Mouse (Mus musculus) liver, embryonic 18 days (tissue): ENCODE data around the gene Sfi1. TPM values are rescaled to one million over a fixed set of nuclear protein-coding genes. Genes with fewer than 3 reads are reported as not detected.

Experiments
- polyA plus RNA-seq: library from polyadenylated mRNA; depleted of rRNA; stranded (reverse); fragments of >200 nt; gene quantifications from 2 replicates; pipeline ENCODE4 v1.2.3, GENCODE M21; 2012; rRNA removed

Gene Sfi1
- 5.4 and 6.8 TPM in 2 replicates for polyA plus RNA-seq

DNA sequence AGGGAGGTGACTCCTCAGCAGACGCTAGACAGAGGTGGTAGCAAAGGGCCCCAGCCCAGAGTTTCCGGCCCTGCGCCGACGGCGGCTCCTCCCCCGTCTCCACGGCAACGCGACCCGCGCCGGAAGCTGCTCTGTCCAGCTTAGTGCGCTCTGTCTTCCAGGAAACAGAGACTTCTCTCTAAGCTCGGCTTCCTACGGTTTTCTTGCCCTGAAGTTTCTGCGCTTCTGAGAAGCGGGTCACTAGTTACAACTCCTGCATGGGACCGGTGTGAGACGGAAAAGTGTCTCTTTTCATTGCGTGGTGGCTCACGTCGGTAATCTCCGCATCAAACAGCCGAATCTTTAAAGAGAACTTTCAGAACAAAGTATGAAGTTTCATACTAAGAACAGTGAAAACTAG is at the start of gene Sfi1:
TSS of gene Sfi1 (minus strand) at position 101 of the 400 bp plus-strand sequence.

DNA sequence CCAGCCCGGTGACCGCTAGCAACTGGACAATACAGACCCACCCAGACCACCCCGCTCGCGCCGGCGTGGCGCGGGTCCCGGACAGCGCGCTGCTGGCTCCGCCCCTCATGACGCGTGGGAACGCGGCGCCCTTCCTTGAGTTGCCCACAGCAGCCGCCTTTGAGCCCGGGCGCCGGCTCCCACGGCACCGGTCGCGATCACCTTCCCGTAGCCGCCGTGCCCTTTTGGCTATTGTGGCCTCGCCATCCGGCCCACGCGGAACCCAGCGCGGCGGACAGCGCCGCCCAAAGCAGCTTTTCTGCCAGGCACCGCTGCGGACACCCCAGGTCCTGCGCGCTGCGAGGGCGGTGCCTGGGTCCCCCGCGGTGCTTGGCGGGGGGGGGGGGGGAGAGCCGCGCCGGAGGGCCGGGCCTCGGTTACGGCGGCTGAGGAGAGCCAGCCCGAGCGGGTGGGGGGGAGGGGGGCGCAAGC is 9.0 kb upstream of the Sfi1 start, which contains the start of gene Eif4enif1:
TSS of gene Eif4enif1 (plus strand) at position 162 of the 471 bp plus-strand sequence.

Other genes with a start within 250 kb of the Sfi1 start
- 26.2 and 27.7 TPM in 2 replicates for gene Eif4enif1, start 8.9 kb upstream of the Sfi1 start, polyA plus RNA-seq
- 31.8 and 32.1 TPM in 2 replicates for gene Drg1, start 73.0 kb upstream of the Sfi1 start, polyA plus RNA-seq
- 10.9 and 12.1 TPM in 2 replicates for gene Patz1, start 95.4 kb upstream of the Sfi1 start, polyA plus RNA-seq
- 1.7 and 1.8 TPM in 2 replicates for gene Pik3ip1, start 136.9 kb upstream of the Sfi1 start, polyA plus RNA-seq
- gene Limk2, start 215.7 kb upstream of the Sfi1 start, polyA plus RNA-seq = 7.5 and 8.3 TPM in 2 replicates